In genomic region chr7:126323729-126324128, GRCm38 (mm10) we compare ENCODE assay signal across 9 mouse cellular contexts. TPM values are rescaled to one million over a fixed set of nuclear protein-coding genes. Genes with fewer than 3 reads are reported as not detected.
DNase-seq lines count a peak whose midpoint lies in the region; ATAC-seq and TF ChIP-seq lines count a peak whose summit lies in the region.
"Had no signal": no experiment of that assay in that cellular context is flagged by ENCODE, and none has a peak within 500 bp of the region (broad histone marks: within the 10 kb centered on the region; RNA-seq: fewer than 3 reads in every experiment).

No protein-coding gene starts in this region.

- no peak overlapping the region for H3K4me3 ChIP-seq in neural tube, embryonic 15.5 days (replicated peaks)
- no peak overlapping the region for H3K4me3 ChIP-seq in hindbrain, postnatal 0 days (ENCODE audit: low read length)
- H3K4me3 ChIP-seq: limb, embryonic 13.5 days had no signal

- peaks cover 9% of the 10 kb centered on the region; the same call in 1 of the 2 replicates for H3K27me3 ChIP-seq in neural tube, embryonic 15.5 days (replicated peaks)
- H3K27me3 ChIP-seq in hindbrain, postnatal 0 days (ENCODE audit: insufficient read depth, low read length), result no peaks in the 10 kb centered on the region

- no peak for ATAC-seq in neural tube, embryonic 15.5 days (ENCODE audit: low FRiP score)
- no peak for ATAC-seq in hindbrain, postnatal 0 days

- no peak overlapping the region for H3K9ac ChIP-seq in neural tube, embryonic 15.5 days (replicated peaks)
- H3K9ac ChIP-seq in hindbrain, postnatal 0 days (replicated peaks; ENCODE audit: low read length), result no peak overlapping the region

- no peak overlapping the region for H3K27ac ChIP-seq in neural tube, embryonic 15.5 days (replicated peaks)
- no peak overlapping the region for H3K27ac ChIP-seq in hindbrain, postnatal 0 days
- H3K27ac ChIP-seq: limb, embryonic 13.5 days had no signal

- peaks cover 12% of the 10 kb centered on the region; the same call in 1 of the 2 replicates for H3K4me1 ChIP-seq in neural tube, embryonic 15.5 days
- no peaks in the 10 kb centered on the region for H3K4me1 ChIP-seq in hindbrain, postnatal 0 days (ENCODE audit: insufficient read depth, low read length)

- H3K4me2 ChIP-seq in neural tube, embryonic 15.5 days, result no peak overlapping the region
- no peak overlapping the region for H3K4me2 ChIP-seq in hindbrain, postnatal 0 days (ENCODE audit: low read depth, low read length)
- H3K4me2 ChIP-seq: limb, embryonic 13.5 days had no signal

- H3K36me3 ChIP-seq in neural tube, embryonic 15.5 days, result no peaks in the 10 kb centered on the region
- no peaks in the 10 kb centered on the region for H3K36me3 ChIP-seq in hindbrain, postnatal 0 days (ENCODE audit: insufficient read depth, low read length)
- H3K36me3 ChIP-seq: limb, embryonic 13.5 days had no signal

- TF ChIP-seq CTCF in hindbrain, postnatal 0 days (IDR thresholded peaks at IDR 0.05; ENCODE audit: low read depth), result peak; percentile 91

- peak; percentile 79 for DNase-seq in neural tube, embryonic 10.5 days (ENCODE audit: extremely low spot score, low spot score)
- peak; percentile 47 for DNase-seq in c-Kit-negative CD71-positive TER-119-positive erythroid progenitor cells, embryonic 14.5 days (ENCODE audit: low read depth, low spot score)
- peak; percentile 44 to 94 for DNase-seq in frontal cortex, adult 2 months (ENCODE audit: extremely low spot score in 1 of 2, low spot score in 1 of 2)
- peak; percentile 93 for DNase-seq in hindbrain, postnatal 0 days (ENCODE audit: low spot score)
- DNase-seq in left cerebral cortex, postnatal 4 days, result peak; percentile 78
- DNase-seq in ovary, postnatal 36 days (ENCODE audit: low spot score), result peak; percentile 68
- DNase-seq in thymus, postnatal 14 days, result peak; percentile 90

- WGBS in neural tube, embryonic 15.5 days, result 10% methylated on average over 11 of the region's 11 CpGs
- WGBS in hindbrain, postnatal 0 days, result 7% methylated on average over 11 of the region's 11 CpGs

- intact Hi-C loops in left cerebral cortex, postnatal 4 days (cut with DNase I), result loop anchor here (2.0 to 5.0 kb wide), 2 partner anchors 55 to 204 kb away; no protein-coding TSS in a partner anchor

- no peaks in the 10 kb centered on the region for H3K9me3 ChIP-seq in neural tube, embryonic 15.5 days (replicated peaks)
- H3K9me3 ChIP-seq in hindbrain, postnatal 0 days (ENCODE audit: low read length), result no peaks in the 10 kb centered on the region

RNA-seq across cellular contexts. Expression of gene Lat, which starts 45.6 kb away (rescaled TPM):
- polyA plus RNA-seq in neural tube, embryonic 15.5 days (2015; fragmentation: Nextera tagmentation; extraction: Ambion mirVana), result 0.56 and 31.7 TPM in 2 replicates
- polyA plus RNA-seq in frontal cortex, adult 2 months (2012; rRNA removed), result 1.3 and 3.1 TPM in 2 replicates
- total RNA-seq in hindbrain, postnatal 0 days (2014; rRNA removed), result 0.37 TPM in 1 of 2 replicates, not detected in the other
- 0.96 and 1.1 TPM in 2 replicates for polyA plus RNA-seq in hindbrain, postnatal 0 days (2015; fragmentation: Nextera tagmentation; extraction: Ambion mirVana)
- 1 to 10 TPM; 1.5 to 2.1 TPM for total RNA-seq in left cerebral cortex, postnatal 4 days (2021)

RNA-seq across cellular contexts. Expression of gene Sbk1, which starts 51.3 kb away (rescaled TPM):
- polyA plus RNA-seq in neural tube, embryonic 15.5 days (2015; fragmentation: Nextera tagmentation; extraction: Ambion mirVana), result 143 and 182 TPM in 2 replicates
- polyA plus RNA-seq in frontal cortex, adult 2 months (2012; rRNA removed), result 54.4 and 56.0 TPM in 2 replicates
- 530 and 565 TPM in 2 replicates for total RNA-seq in hindbrain, postnatal 0 days (2014; rRNA removed)
- polyA plus RNA-seq in hindbrain, postnatal 0 days (2015; fragmentation: Nextera tagmentation; extraction: Ambion mirVana), result 138 and 161 TPM in 2 replicates
- total RNA-seq in left cerebral cortex, postnatal 4 days (2021), result 100 to 1,000 TPM; 396 to 420 TPM

RNA-seq across cellular contexts. Expression of gene Spns1, which starts 53.5 kb away (rescaled TPM):
- 82.4 and 92.7 TPM in 2 replicates for polyA plus RNA-seq in neural tube, embryonic 15.5 days (2015; fragmentation: Nextera tagmentation; extraction: Ambion mirVana)
- 148 and 159 TPM in 2 replicates for polyA plus RNA-seq in frontal cortex, adult 2 months (2012; rRNA removed)
- total RNA-seq in hindbrain, postnatal 0 days (2014; rRNA removed), result 102 and 125 TPM in 2 replicates
- 80.9 and 83.7 TPM in 2 replicates for polyA plus RNA-seq in hindbrain, postnatal 0 days (2015; fragmentation: Nextera tagmentation; extraction: Ambion mirVana)
- total RNA-seq in left cerebral cortex, postnatal 4 days (2021), result 10 to 100 TPM; 82.4 to 83.9 TPM
